Mouse (Mus musculus): ENCODE results near the gene Pla2r1.

Gene Pla2r1

GRCm38 (mm10) chr2:60449732-60450131, 103.4 kb downstream of the Pla2r1 start:
- no peak for DNase-seq (ENCODE audit: low read depth, low spot score)
- peaks cover 2% of the 10 kb centered on the region; the same call in 1 of the 2 replicates for H3K27me3 ChIP-seq (ENCODE audit: control insufficient read depth, insufficient read depth, low read length, poor library complexity, severe bottlenecking)
- no peaks in the 10 kb centered on the region for H3K36me3 ChIP-seq (ENCODE audit: control insufficient read depth, insufficient read depth, low read length, poor library complexity, severe bottlenecking)

DNA sequence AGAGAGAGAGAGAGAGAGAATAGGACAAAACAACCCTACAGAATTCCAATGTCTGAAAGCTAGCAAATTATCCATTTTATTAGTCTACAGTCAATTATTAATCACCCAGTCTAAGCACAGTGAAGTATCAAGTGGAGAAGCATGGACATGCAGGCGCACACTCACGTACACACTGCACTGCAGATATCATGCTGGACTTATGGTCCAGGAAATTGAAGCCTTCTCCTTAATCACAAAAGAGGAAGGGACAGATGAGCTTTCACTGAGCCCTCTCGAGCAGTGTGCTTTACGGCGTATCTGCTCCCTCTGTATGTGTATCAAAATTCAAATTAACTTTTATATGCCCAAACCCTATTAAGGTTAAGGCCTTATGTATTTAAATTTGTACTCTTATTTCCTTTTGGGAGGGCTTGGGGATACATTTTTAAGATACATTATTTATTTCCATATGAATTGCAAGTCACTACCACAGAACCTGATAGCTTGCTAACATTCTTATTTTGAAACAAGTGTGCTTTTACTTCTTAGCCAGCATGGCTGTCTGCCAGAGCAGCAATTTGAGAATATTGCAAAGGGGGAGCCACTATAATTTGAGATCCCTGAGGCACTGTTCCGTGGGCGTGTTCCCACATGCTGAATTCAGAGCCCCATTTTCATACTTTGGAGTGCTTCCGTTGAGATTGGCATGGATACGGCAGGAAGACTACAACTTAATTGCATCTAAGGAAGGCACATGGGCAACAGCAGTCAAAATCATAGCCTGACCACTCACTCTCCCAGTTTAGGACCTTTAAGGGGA, 108.2 kb downstream of the Pla2r1 start:
- Histone ChIP-seq H3K27me3 (ENCODE audit: control insufficient read depth, insufficient read depth, low read length, poor library complexity, severe bottlenecking) (no peaks in the 10 kb centered on the region), H3K36me3 (ENCODE audit: control insufficient read depth, insufficient read depth, low read length, poor library complexity, severe bottlenecking) (no peaks in the 10 kb centered on the region)
- no peak for DNase-seq (ENCODE audit: low read depth, low spot score)

DNA sequence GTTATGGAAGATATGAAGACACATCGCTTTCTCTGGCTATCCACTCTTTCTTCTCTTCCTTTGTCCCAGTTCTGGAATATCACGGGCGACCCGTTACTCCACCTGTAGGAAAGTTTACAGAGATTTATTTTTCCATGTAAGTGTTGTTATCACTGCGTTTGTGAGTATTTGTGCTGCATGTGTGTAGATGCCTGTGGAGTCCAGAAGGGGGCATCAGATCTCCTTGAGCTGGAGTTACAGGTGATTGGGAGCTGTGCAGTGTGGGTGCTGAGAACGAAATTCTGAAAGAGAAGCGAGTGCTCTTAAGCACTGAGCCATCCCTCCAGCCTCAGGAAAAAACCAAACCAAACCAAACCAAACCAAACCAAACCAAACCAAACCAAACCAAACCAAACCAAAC, 109.8 kb downstream of the Pla2r1 start:
- DNase-seq (ENCODE audit: low read depth, low spot score), result no peak
- H3K36me3 ChIP-seq (ENCODE audit: control insufficient read depth, insufficient read depth, low read length, poor library complexity, severe bottlenecking), result no peaks in the 10 kb centered on the region
- no peaks in the 10 kb centered on the region for H3K27me3 ChIP-seq (ENCODE audit: control insufficient read depth, insufficient read depth, low read length, poor library complexity, severe bottlenecking)

- no peaks in the 10 kb centered on the region for H3K36me3 ChIP-seq (ENCODE audit: control insufficient read depth, insufficient read depth, low read length, poor library complexity, severe bottlenecking)
- no peaks in the 10 kb centered on the region for H3K27me3 ChIP-seq (ENCODE audit: control insufficient read depth, insufficient read depth, low read length, poor library complexity, severe bottlenecking)
- DNase-seq (ENCODE audit: low read depth, low spot score), result no peak
Measured at GRCm38 (mm10) chr2:60441875-60442274, 111.2 kb downstream of the Pla2r1 start.

DNA sequence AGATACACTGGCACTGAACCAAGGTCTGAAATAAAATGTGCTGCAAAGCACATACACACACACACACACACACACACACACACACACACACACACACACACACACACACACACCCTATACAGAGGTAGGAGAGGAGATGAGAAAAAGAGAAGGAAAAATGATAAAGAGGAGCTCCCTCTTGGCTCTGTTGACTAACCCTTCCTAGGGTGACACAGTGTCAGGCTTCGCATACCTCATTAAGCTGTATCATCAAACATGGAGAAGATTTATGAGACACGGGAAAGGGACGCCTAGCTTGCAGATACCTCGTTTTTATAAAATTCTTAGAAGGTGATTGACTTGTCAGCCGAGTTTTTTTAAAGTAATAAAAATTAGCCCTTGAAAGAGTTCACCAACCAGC, 116.3 kb downstream of the Pla2r1 start:
- no peaks in the 10 kb centered on the region for H3K36me3 ChIP-seq (ENCODE audit: control insufficient read depth, insufficient read depth, low read length, poor library complexity, severe bottlenecking)
- H3K27me3 ChIP-seq (ENCODE audit: control insufficient read depth, insufficient read depth, low read length, poor library complexity, severe bottlenecking), result no peaks in the 10 kb centered on the region
- DNase-seq (ENCODE audit: low read depth, low spot score), result no peak

GRCm38 (mm10) chr2:60430315-60431021, 122.6 kb downstream of the Pla2r1 start:
- DNase-seq (ENCODE audit: low read depth, low spot score), result no peak

GRCm38 (mm10) chr2:60418075-60418474, 135.0 kb downstream of the Pla2r1 start:
- peak; percentile 72 for DNase-seq (ENCODE audit: low read depth, low spot score)
- no peaks in the 10 kb centered on the region for H3K36me3 ChIP-seq (ENCODE audit: control insufficient read depth, insufficient read depth, low read length, poor library complexity, severe bottlenecking)
- H3K27me3 ChIP-seq (ENCODE audit: control insufficient read depth, insufficient read depth, low read length, poor library complexity, severe bottlenecking), result no peaks in the 10 kb centered on the region

More at GRCm38 (mm10) chr2:60430315-60431021, 122.6 kb downstream of the Pla2r1 start:
- Histone ChIP-seq H3K27me3 (ENCODE audit: control insufficient read depth, insufficient read depth, low read length, poor library complexity, severe bottlenecking) (no peaks in the 10 kb centered on the region), H3K36me3 (ENCODE audit: control insufficient read depth, insufficient read depth, low read length, poor library complexity, severe bottlenecking) (no peaks in the 10 kb centered on the region)

DNA sequence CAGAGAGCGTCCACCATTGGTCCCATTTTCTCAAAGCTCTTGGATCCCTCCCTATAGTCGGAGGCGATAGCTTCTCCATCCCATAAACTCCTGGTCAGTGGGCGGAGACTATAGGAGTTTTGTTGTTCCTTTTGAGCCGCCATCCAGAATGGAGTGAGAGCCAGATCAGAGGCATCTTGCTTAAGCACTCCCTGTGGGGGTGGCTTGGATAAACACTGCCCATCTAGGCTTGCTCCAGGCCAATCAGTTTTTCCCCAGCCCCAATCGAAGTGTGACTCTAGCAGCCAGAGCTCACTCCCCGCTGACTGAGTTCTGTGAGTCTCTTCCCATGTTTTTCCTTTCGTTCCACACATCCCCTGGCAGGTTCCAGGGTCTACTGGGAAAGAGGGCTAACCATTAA, 138.8 kb downstream of the Pla2r1 start:
- DNase-seq (ENCODE audit: low read depth, low spot score), result no peak
- no peaks in the 10 kb centered on the region for H3K27me3 ChIP-seq (ENCODE audit: control insufficient read depth, insufficient read depth, low read length, poor library complexity, severe bottlenecking)
- H3K36me3 ChIP-seq (ENCODE audit: control insufficient read depth, insufficient read depth, low read length, poor library complexity, severe bottlenecking), result no peaks in the 10 kb centered on the region

GRCm38 (mm10) chr2:60413006-60413650, 140.0 kb downstream of the Pla2r1 start:
- no peaks in the 10 kb centered on the region for H3K36me3 ChIP-seq (ENCODE audit: control insufficient read depth, insufficient read depth, low read length, poor library complexity, severe bottlenecking)
- DNase-seq (ENCODE audit: low read depth, low spot score), result no peak
- H3K27me3 ChIP-seq (ENCODE audit: control insufficient read depth, insufficient read depth, low read length, poor library complexity, severe bottlenecking), result no peaks in the 10 kb centered on the region

GRCm38 (mm10) chr2:60411181-60411580, 141.9 kb downstream of the Pla2r1 start:
- H3K27me3 ChIP-seq (ENCODE audit: control insufficient read depth, insufficient read depth, low read length, poor library complexity, severe bottlenecking), result no peaks in the 10 kb centered on the region; the same call in 1 of the 2 replicates
- DNase-seq (ENCODE audit: low read depth, low spot score), result no peak
- no peaks in the 10 kb centered on the region for H3K36me3 ChIP-seq (ENCODE audit: control insufficient read depth, insufficient read depth, low read length, poor library complexity, severe bottlenecking)

GRCm38 (mm10) chr2:60409989-60410763, 142.9 kb downstream of the Pla2r1 start:
- Histone ChIP-seq H3K27me3 (ENCODE audit: control insufficient read depth, insufficient read depth, low read length, poor library complexity, severe bottlenecking) (no peaks in the 10 kb centered on the region; the same call in 1 of the 2 replicates), H3K36me3 (ENCODE audit: control insufficient read depth, insufficient read depth, low read length, poor library complexity, severe bottlenecking) (no peaks in the 10 kb centered on the region)
- no peak for DNase-seq (ENCODE audit: low read depth, low spot score)

- H3K36me3 ChIP-seq (ENCODE audit: control insufficient read depth, insufficient read depth, low read length, poor library complexity, severe bottlenecking), result no peaks in the 10 kb centered on the region
- H3K27me3 ChIP-seq (ENCODE audit: control insufficient read depth, insufficient read depth, low read length, poor library complexity, severe bottlenecking), result no peaks in the 10 kb centered on the region; the same call in 1 of the 2 replicates
- no peak for DNase-seq (ENCODE audit: low read depth, low spot score)
Measured at GRCm38 (mm10) chr2:60409194-60409593, 143.9 kb downstream of the Pla2r1 start.

- H3K27me3 ChIP-seq (ENCODE audit: control insufficient read depth, insufficient read depth, low read length, poor library complexity, severe bottlenecking), result no peaks in the 10 kb centered on the region; the same call in 1 of the 2 replicates
- DNase-seq (ENCODE audit: low read depth, low spot score), result no peak
- no peaks in the 10 kb centered on the region for H3K36me3 ChIP-seq (ENCODE audit: control insufficient read depth, insufficient read depth, low read length, poor library complexity, severe bottlenecking)
Measured at GRCm38 (mm10) chr2:60407387-60407786, 145.7 kb downstream of the Pla2r1 start.

- no peaks in the 10 kb centered on the region for H3K36me3 ChIP-seq (ENCODE audit: control insufficient read depth, insufficient read depth, low read length, poor library complexity, severe bottlenecking)
- no peak for DNase-seq (ENCODE audit: low read depth, low spot score)
- H3K27me3 ChIP-seq (ENCODE audit: control insufficient read depth, insufficient read depth, low read length, poor library complexity, severe bottlenecking), result no peaks in the 10 kb centered on the region; the same call in 1 of the 2 replicates
Measured at GRCm38 (mm10) chr2:60405431-60405830, 147.7 kb downstream of the Pla2r1 start.

Data from splenic B cell, adult 2 months (primary cell).